Mouse (Mus musculus): Measurements from ENCODE around the gene Tbc1d1.

- peak; percentile 76 for TF ChIP-seq CTCF (IDR thresholded peaks at IDR 0.05; ENCODE audit: low read depth)
- no peak for TF ChIP-seq EP300 (optimal IDR thresholded peaks at IDR 0.05)
Observed at GRCm38 (mm10) chr5:64136325-64136724, 19.8 kb upstream of the Tbc1d1 start.
